Mouse (Mus musculus): ENCODE data around the gene Galm. TPM values are rescaled to one million over a fixed set of nuclear protein-coding genes. Genes with fewer than 3 reads are reported as not detected.
"Not testable (repeated sequence)": the region's sequence is repeated elsewhere in the genome, so short reads cannot be mapped to it uniquely, and the experiment has no call there.

The Galm gene
- total RNA-seq, 2 experiments from 2014 or later, result 2.5 to 2.8 TPM

DNA sequence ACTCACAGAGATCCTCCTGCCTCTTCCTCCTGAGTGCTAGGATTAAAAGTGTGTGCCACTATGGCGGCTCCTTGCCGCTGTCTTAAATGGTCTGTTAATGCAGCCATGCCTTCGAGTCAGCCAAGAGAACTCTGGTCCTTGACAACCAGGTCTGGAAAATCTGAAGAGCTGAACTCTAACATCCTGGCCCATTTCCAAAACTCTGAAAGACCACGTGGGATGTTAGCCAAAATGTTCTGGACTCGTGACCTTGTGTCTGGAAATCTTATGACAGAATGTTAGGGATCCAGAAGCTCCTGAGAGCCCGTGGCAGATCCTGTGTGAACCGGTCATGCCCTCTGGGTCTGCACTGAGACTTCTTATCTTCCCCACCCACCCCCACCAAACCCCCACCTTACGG is 36.7 kb downstream of the Galm start:
- no peak for DNase-seq (ENCODE audit: low spot score)

DNA sequence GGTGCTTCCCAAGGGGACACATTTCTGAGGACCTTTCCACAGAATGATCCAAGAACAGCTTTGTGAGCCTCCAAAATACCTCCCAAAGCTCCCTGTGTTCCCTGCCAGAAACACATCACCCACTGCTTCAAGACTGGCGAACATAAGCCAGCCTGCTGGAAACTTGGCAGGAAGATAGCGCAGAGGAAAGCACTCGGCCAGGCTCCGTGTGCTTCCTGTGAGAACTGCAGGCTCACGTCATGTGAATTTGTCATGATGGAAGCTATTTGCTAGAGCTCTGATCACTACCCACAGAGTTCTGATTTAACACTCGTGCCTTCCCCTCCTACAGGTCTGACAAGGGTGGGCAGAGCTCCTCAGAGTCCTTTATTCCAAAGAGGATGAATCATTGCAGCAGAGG is 38.5 kb downstream of the Galm start:
- DNase-seq (ENCODE audit: low spot score), result peak; percentile 67

DNA sequence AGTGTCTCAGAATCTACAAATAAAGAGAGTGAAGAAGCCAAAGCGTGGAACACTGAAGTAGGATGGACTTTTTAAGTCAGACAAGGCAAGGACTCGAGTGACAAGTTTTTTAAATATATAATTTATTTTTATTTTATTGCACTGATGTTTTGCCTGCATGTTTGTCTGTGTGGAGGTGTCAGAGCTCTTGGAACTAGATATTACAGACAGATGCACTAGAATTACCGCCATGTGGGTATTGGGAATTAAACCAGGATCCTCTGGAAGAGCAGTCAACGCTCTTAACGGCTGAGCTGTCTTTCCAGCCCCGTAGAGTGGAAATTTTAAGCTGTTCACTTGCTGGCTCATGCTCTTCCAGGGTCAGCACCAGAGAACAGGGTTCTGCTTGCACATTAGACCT is 39.1 kb downstream of the Galm start:
- no peak for DNase-seq (ENCODE audit: low spot score)

DNA sequence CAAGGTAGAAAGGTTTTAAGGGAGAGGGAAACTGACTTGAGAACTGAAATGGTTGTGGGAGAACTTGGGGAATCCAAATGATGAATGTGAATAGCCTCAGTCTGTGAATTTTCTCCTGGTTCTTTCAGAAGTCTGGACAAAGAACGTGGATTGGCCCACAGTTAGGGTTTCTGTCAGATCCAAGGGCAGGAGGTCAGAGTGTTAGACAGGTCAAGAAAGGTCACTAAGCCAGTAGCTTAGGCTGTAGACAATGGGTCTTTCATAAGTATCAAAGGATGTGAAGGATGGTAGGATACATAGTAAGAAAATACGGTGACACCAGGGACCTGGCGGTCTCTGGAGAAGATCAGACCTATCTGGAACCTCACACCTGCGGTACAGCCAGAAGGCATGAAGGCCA is 40.2 kb downstream of the Galm start:
- no peak for DNase-seq (ENCODE audit: low spot score)

DNA sequence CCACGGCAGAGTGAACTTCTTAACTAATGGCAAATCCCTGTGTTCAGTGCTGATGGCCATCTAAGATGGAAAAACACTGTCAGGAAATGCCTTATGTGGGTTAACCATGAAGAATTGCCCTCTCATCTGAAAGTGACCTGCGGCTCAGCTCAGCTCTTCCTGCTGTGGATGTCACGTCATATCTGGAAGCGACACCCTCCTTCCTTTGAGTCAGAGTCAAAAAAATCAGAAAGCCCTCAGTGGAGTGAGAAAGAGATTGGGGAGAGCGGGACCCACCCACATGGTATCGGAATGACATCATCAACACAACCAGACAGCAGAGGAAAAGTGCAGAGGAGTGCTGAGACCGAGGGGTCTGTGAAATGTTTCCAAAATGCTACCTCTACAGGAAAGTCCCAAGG is 40.6 kb downstream of the Galm start:
- peak; percentile 21 for DNase-seq (ENCODE audit: low spot score)

DNA sequence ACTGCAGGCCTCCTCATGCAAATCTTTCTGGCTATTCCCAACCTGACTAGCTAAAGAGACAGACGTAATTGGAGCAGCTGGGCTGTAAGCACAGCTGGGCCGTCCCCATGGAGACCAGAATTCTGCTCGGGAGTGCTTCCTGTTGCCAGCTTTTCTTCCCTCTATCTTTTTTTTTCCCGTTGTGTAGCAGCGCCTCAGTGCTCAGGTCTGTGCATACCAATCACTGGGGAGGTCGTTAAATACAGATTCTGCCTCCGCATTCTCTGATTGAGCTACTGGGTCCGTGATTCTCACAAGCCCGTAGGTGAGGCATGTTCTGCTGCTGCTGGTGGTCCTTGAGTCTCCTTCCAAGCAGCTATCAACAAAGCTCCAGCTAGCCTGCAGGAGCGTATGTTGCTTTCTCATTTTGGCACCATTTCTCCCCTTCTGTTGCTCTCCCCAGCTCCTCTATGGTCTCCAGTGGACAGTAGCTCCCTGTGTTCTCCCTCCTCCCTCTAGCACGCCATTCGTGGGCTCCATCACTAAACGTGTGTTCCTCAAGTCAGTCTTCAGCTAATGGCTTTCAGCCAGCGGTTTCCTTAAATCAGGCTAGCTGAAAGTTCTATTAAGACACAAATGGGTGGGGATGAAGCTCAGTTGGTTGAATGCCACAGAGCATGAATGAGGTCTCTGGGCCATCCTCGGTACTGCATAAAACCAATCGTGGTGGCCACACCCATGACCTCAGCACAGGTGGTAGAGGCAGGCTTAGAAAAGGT is 41.3 kb downstream of the Galm start:
- peak; percentile 46 for DNase-seq (ENCODE audit: low spot score)

DNA sequence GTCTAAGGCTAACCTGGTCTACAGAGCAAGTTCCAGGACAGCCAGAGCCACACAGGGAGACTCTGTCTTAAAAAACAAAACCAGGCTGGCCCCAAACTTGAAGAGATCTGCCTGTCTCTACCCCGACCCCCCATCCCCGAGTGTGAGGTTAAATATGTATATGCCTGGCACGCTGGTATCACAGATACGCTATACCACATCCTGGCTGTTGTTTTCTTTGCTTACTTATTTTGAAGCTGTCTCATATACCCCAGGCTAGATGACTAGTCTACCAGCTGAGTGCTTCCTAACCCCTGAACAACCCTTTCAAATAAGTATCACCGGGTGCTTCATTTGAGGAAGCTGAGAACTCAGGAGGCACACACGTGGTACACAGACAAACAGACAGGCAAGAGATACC is 42.5 kb downstream of the Galm start:
- no peak for DNase-seq (ENCODE audit: low spot score)

DNA sequence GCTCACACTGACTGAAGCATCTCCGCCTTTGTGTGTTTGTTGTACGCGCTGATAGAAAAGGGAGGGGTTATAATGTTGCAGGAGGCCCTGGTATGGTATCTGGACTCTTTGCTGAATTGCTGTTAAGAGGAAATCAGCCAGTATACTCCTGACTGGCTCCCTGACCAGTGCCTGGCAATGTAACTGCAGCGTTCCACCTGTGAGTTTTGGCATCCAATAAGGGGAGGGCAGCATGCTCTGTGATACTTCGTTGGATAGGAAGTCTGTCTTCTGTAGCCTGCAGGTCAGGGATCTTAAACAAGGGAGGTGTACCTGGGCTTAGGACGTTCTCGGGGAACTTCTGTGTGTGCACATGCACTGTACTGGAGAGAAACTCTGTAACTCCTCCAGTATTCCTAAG is 43.7 kb downstream of the Galm start:
- DNase-seq (ENCODE audit: low spot score), result no peak

DNA sequence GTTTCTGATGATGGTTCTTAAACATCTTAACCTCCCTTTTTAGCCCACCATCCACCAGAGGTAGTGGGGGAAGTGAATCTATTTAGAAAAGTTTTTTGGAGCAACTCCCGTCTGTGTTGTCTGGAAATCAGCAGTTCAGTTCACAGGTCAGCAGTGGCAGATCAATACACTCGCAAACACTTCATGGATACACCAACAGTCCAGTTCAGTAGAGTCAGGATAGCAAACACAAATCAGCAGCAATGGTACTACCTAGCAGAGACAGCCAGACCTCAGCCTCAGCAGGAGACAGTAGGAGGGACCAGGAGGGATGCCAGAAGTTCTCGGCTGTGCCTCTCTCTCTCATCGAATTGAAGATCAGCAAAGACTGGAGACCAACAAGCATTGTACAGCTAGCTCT is 44.7 kb downstream of the Galm start:
- no peak for DNase-seq (ENCODE audit: low spot score)

DNA sequence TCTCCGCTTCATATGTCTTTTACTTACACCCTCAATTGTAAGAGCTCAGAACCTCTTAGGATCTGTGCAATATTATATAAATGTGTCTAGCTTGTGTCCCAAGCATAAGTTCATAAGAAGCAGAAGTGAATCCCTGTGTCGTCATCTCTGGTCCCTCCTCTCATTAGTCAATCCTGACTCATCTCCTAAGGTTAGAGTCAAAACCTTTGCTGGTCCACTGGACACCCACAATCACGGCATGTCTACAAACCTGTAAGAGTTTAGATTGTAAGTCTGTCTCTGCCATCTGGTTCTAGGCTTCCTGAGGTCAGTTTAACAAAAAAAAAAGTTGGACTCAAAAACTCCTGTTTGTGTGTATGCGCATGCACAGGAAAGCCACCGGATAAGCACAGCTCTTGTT is 45.5 kb downstream of the Galm start:
- DNase-seq (ENCODE audit: low spot score), result no peak

DNA sequence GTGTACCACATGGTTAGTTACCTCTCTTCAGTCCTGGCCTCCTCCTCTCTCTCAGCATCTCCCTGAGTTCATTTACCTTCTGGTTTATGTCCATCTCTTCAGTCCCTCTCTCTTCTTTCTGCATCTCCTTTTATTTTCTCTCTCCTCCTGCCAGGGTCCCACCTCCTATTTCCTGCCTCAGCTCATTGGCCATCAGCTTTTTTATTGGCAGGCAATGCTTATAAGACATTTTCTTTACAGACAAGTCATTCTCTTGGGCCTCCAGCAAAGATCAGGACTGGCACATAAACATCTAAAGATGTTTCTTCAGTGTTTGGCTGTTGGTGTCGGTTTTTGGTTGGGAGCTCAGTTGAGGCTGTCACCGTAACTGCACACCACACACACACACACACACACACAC is 46.4 kb downstream of the Galm start:
- no peak for DNase-seq (ENCODE audit: low spot score)

DNA sequence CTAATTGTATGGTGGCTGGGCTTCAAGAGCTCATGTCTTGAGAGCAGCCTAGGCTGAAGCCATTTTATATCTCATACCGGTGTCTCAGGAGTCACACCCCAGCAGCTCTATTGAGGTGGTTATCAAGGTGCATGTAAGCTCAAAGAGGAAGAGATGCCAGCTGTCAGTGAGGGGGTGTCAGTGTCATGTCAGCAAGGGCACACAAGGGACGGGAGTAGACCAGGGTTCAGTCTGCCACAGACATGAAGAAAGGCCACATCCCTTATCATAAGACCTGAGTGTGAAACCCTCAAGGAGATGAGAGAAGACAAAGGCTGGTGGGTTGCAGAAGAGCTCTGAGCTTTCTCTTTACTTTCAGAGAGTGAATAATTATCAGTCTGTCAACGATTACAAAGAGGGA is 46.9 kb downstream of the Galm start:
- DNase-seq (ENCODE audit: low spot score), result no peak

DNA sequence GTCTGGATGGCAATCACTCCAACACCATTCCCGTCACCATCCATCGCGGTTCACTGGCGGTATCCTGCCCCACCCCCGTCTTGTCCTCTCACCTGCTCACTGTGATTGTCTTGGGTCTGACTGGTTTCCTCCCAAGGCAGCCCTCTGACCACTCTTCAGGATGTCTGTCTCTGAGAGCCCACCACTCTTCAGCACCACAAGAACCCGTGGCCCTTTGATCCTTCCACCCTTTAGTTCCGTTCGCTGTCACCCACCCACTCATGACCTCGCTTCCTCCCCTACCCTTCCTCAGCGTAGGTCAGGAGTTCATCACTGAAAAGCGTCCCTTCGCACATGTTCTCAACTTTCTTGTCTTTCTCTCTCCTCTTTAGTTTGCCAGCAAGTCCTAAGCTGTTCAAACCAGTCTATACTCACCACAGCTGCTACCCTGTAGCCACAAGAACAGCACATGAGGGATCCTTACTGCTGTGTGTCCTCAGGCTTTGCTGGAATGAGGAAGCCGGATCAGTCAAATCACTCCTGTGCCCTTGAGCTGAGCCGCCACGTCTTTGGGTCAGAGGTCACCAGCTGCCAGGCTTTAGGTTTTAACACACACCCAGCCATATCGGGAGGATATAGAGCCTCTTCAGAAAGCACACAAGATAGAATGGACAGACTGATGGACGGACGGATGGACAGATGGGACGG is 47.6 kb downstream of the Galm start:
- no peak for DNase-seq (ENCODE audit: low spot score)

DNA sequence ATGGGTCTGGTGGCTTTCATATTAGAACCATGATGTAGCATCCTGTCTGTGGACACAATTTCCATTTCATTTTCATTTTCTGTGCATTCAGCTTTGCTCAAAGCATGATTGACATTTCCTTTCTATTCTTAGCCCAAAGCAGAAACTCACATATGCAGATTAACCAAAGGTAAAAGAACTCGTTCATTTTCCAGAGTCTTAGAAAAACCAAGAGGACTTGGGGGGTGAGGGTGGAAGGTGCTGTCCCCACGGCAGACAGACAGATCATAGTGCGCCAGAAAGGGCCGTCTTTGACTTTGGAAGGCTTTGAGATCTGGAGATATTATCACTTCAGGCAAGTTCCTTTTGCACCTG is 48.1 kb downstream of the Galm start:
- DNase-seq (ENCODE audit: low spot score), result no peak

DNA sequence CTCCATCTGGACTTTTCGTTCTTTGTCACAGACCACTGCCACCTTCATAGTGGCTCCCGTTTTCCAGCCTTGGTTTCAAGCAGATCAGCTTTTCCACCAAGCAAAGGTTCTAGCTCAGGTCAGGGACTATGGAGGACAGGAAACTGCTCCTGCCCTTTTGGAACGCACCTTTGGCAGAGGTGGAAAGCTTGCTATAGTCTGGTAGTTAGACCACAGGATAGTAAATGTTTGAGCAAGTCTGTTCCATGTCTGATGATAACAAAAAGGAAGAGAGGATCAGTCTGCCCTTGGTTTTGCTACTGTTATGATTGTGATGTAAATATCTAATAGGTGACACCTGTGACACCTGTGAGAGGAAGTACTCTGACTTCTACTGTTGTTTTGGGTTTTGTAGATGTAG is 48.7 kb downstream of the Galm start:
- no peak for DNase-seq (ENCODE audit: low spot score)

DNA sequence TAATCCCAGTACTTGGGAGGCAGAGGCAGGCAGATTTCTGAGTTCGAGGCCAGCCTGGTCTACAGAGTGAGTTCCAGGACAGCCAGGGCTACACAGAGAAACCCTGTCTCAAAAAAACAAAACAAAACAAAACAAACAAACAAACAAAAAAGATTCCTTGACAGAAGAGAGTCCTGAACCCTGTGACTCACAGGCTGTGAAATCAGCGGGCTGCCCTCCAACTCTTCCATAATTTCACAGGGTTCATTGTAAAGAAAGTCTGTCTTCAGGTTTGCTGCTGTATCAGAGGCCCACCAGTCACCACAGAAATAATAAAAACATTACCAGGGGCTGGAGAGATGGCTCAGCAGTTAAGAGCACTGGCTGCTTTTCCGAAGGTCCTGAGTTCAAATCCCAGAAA is 51.6 kb downstream of the Galm start:
- not testable (repeated sequence) for DNase-seq (ENCODE audit: low spot score)

DNA sequence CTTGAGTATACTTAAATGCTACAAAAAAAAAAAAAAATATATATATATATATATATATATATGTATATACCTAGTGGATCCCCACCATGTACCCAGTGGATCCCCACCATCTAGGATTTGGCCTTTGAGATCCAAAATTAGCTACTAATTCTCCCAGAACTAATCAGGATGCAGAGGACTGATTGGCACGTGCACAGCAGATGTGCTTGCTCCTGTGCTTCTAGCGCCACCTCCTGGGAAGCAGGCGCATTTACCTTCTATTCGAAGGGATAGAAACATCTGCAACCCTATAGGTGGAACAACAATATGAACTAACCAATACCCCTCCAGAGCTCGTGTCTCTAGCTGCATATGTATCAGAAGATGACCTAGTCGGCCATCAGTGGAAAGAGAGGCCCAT is 52.7 kb downstream of the Galm start:
- peak; percentile 78 for DNase-seq (ENCODE audit: low spot score)

DNA sequence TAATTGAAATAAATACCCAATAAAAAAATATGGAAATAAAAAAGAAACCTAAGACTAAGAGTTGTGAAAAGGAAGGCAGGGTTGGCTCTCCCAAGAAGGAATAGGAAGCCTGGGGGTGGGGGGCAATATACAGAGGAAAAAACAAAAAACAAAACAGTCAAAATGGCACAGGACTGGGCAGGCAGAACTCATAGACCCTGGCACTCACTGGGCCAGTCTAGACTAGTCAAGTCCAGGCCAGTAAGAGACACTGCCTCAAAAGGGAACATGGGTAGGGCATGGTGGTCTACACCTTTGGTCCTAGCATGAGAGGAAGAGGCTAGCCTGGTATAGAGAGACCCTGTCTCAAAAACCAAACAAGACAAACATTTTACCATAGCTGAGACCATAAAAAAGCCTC is 53.2 kb downstream of the Galm start:
- no peak for DNase-seq (ENCODE audit: low spot score)

DNA sequence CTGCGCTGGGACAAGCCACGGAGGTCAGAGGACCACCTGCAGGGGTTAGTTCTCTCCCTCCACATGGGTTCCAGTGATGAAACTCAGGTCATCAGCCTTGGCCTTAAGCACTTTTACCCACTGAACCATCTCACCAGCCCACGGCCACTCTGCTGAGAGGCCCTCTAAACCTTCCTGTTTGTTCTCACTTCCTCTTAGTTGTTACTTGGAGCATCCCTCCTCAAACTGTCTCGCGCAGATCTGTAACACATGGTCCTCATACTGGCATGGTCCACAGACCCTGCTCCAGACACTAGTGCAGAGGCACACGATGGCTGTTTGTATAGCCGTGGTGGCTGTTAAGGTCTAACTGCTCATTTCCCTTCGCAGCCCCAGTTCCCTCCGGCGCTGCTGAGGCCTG is 56.3 kb downstream of the Galm start:
- DNase-seq (ENCODE audit: low spot score), result no peak

DNA sequence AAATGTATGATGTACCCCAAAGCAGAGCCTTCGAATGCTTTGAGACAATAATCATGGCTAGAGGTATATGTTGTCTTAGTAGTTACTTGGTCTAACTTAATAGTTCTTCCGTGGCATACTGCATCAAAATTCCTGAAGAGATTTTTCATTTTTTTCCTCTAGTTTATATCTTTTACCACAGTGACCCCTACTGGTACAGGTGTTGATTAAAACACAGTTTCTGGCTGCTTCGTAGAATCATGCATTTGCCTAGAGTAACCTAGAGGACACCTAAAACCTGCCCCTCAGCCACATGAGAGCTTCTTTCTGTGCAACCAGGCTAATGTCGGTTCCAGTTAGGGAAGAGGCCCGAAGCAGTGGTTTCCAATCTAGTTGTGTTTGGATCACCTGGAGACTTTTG is 65.8 kb downstream of the Galm start:
- peak; percentile 23 for DNase-seq (ENCODE audit: low spot score)

DNA sequence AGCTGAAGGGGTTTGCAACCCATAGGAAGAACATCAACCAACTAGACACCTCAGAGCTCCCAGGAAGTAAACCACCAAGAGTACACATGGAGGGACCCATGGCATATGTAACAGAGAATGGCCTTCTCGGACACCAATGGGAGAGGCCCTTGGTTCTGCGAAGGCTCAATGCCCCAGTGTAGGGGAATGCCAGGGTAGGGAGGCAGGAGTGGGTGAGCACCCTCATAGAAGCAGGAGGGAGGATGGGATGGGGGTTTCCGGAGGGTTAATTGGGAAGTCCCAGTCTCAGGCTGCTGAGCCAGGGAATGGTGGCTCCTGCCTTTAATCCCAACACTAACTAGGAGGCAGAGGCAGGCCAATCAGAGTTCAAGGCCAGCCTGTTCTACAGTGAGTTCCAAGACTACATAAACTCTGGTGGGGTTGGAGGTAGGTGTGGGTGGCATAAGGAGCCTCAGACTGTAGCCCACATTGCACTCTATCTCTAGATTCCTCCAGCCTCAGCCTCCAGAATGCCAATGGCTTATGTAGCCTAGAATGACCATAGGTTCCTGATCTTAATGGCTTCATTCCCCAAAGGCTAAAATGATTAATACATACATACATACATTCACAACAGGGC is 72.0 kb downstream of the Galm start:
- DNase-seq (ENCODE audit: low spot score), result no peak

DNA sequence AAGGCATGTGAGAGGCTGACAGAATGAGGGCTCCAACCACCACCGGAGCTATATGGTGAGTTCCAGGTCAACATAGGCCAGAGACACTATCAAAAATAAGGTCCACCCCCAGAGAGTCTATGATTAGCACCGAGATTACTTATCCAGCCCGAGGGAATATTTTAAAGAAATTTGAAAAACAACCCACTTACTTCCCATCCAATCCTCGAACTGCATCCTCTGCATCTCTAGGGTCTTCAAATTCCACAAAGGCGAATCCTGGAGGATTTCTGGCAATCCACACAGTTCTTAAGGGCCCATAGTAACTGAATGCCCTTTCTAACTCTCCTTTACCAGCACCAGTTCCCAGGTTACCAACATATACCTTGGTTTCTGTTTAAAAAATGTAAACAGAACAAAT is 78.4 kb downstream of the Galm start:
- DNase-seq (ENCODE audit: low spot score), result no peak

DNA sequence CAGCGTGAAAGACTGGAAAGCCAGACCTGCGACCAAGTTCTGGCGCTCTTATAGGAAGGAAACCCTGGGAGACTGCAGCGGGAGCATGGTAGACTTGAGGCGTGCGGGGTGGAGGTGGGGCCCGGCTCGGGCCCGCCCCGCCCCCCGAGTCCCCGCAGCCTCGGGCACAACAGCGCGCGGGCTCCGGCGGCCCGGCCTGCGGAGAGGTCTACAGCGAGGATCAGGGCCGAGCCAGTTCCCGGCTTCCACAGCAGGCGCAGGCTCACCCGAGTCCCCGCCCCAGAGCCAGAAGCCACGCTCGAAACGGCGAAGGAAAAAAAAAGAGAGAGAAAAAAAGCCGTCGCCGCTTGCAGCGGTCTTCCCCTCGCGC is 79.0 kb downstream of the Galm start:
- DNase-seq (ENCODE audit: low spot score), result no peak

Measured in gastrocnemius, adult 18-20 months (tissue).